Mouse (Mus musculus) lung, postnatal 0 days (tissue): Measurements from ENCODE around the gene Srsf5.

Experiments
- CTCF ChIP-seq: IDR thresholded peaks from 2 replicates; pipeline ENCODE4 v1.5.1; 2016; ENCODE audit warnings: antibody characterized with exemption, mild to moderate bottlenecking
- EP300 ChIP-seq: IDR thresholded peaks from 2 replicates; pipeline ENCODE4 v1.6.1; 2016; ENCODE audit warnings: antibody characterized with exemption, mild to moderate bottlenecking, control low read depth

- no peak for TF ChIP-seq CTCF
- no peak for TF ChIP-seq EP300
These were observed 1.9 kb upstream of the Srsf5 start for GRCm38 (mm10) chr12:80943395-80943794.
